Mouse (Mus musculus) layer of hippocampus, adult 11-12 months (tissue): Measurements from ENCODE around the gene Cftr.

Experiments
- DNase-seq: peaks from one replicate; pipeline ENCODE4 v3.0.0; 2022; ENCODE audit warnings: low spot score

Cftr gene

GRCm38 (mm10) chr6:18314365-18314943, 144.0 kb downstream of the Cftr start:
- no peak for DNase-seq

GRCm38 (mm10) chr6:18322950-18323349, 152.5 kb downstream of the Cftr start:
- no peak for DNase-seq

GRCm38 (mm10) chr6:18335393-18335792, 164.9 kb downstream of the Cftr start:
- DNase-seq, result no peak

GRCm38 (mm10) chr6:18338307-18338706, 167.8 kb downstream of the Cftr start:
- DNase-seq, result no peak

- no peak for DNase-seq
Measured at GRCm38 (mm10) chr6:18344272-18344671, 173.8 kb downstream of the Cftr start.

GRCm38 (mm10) chr6:18349153-18349858, 178.8 kb downstream of the Cftr start:
- no peak for DNase-seq

GRCm38 (mm10) chr6:18360154-18360553, 189.7 kb downstream of the Cftr start:
- no peak for DNase-seq

- DNase-seq, result no peak
Measured at GRCm38 (mm10) chr6:18360955-18361354, 190.5 kb downstream of the Cftr start.

GRCm38 (mm10) chr6:18362232-18362631, 191.7 kb downstream of the Cftr start:
- no peak for DNase-seq

GRCm38 (mm10) chr6:18369054-18369453, 198.6 kb downstream of the Cftr start:
- no peak for DNase-seq

- no peak for DNase-seq
Measured at GRCm38 (mm10) chr6:18369723-18370122, 199.2 kb downstream of the Cftr start.
